Mouse (Mus musculus): ENCODE results near the gene Mutyh.
"Not testable (repeated sequence)": the region's sequence is repeated elsewhere in the genome, so short reads cannot be mapped to it uniquely, and the experiment has no call there.

Mutyh gene

GRCm38 (mm10) chr4:116820902-116821693 lies 13.6 kb downstream of the Mutyh start:
- DNase-seq (ENCODE audit: low read depth, low spot score): peak; percentile 49

GRCm38 (mm10) chr4:116821694-116822016 lies 14.1 kb downstream of the Mutyh start, which contains the start of gene Hpdl:
Gene Hpdl (minus strand): TSS chr4:116821707.
- DNase-seq (ENCODE audit: low read depth, low spot score): no peak

GRCm38 (mm10) chr4:116824541-116825004 lies 17.1 kb downstream of the Mutyh start:
- peak; percentile 55 for DNase-seq (ENCODE audit: low read depth, low spot score)

GRCm38 (mm10) chr4:116827819-116828218 lies 20.3 kb downstream of the Mutyh start:
- peak; percentile 83 for DNase-seq (ENCODE audit: low read depth, low spot score)

GRCm38 (mm10) chr4:116829364-116830069 lies 22.0 kb downstream of the Mutyh start:
- no peak for DNase-seq (ENCODE audit: low read depth, low spot score)

GRCm38 (mm10) chr4:116830070-116830368 lies 22.5 kb downstream of the Mutyh start:
- DNase-seq (ENCODE audit: low read depth, low spot score): no peak

GRCm38 (mm10) chr4:116838999-116839398 lies 31.5 kb downstream of the Mutyh start:
- no peak for DNase-seq (ENCODE audit: low read depth, low spot score)

- DNase-seq (ENCODE audit: low read depth, low spot score): not testable (repeated sequence)
These were observed 32.6 kb downstream of the Mutyh start for GRCm38 (mm10) chr4:116840096-116840495.

GRCm38 (mm10) chr4:116840841-116841240 lies 33.3 kb downstream of the Mutyh start:
- no peak for DNase-seq (ENCODE audit: low read depth, low spot score)

GRCm38 (mm10) chr4:116844324-116844723 lies 36.8 kb downstream of the Mutyh start:
- DNase-seq (ENCODE audit: low read depth, low spot score): no peak

GRCm38 (mm10) chr4:116849901-116850300 lies 42.4 kb downstream of the Mutyh start:
- no peak for DNase-seq (ENCODE audit: low read depth, low spot score)

GRCm38 (mm10) chr4:116854286-116854685 lies 46.8 kb downstream of the Mutyh start:
- DNase-seq (ENCODE audit: low read depth, low spot score): no peak

- no peak for DNase-seq (ENCODE audit: low read depth, low spot score)
These were observed 49.7 kb downstream of the Mutyh start for GRCm38 (mm10) chr4:116857203-116857602.

GRCm38 (mm10) chr4:116859711-116860110 lies 52.2 kb downstream of the Mutyh start:
- no peak for DNase-seq (ENCODE audit: low read depth, low spot score)

GRCm38 (mm10) chr4:116862023-116862422 lies 54.5 kb downstream of the Mutyh start:
- DNase-seq (ENCODE audit: low read depth, low spot score): no peak

Measured in forelimb bud, embryonic 11.5 days (tissue).